Mouse (Mus musculus) frontal cortex, adult (tissue): ENCODE data around the gene Gm49405.
"Not testable (repeated sequence)": the region's sequence is repeated elsewhere in the genome, so short reads cannot be mapped to it uniquely, and the experiment has no call there.

Experiments used
- ATAC-seq: cut with Nextera tagmentation; 2 replicates; pipeline ENCODE4 v1.9.2; 2017; ENCODE audit warnings: mild to moderate bottlenecking, moderate library complexity, mixed read lengths; ENCODE audit not compliant: low TSS enrichment

Gene Gm49405

DNA sequence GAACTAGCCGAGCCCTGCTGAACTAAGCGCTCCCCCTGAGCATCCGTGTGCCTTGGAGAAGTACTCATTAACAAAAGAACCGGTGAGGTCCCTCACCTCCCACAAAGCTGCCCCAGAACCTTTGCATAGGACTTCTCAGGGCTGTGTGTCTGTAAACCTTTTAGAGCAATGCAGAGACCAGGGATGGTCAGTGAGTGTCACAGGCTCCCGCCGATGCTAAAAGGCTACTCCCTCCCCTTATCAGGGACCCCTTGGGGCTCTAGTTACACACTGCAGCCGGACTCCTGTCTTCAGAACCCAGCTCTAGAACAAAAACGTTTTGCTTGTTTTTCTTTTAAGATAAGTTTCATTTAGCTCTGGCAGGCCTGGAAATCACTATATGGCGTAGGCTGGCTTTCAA lies 12.6 kb downstream of the Gm49405 start:
- ATAC-seq = peak; percentile 13; the same call in 1 of the 2 replicates

DNA sequence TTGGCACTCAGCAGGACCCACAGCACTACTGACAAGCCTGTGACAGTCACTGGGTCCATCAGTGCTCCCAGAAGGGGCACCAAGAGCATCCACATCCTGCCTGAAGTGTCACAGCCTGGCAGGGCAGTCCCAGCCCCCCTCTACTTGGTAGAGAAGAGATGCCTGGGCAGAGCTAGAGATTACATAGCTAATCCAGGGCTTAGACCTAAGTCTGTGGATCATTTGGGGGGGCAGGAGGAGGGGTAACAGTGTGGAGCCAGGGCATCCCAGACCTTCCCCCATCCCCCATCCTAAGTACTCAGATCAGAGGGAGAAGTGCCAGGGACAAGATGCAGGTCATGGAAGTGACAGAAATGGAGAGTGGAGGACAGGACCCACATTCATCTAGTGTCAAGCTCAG lies 14.4 kb downstream of the Gm49405 start:
- ATAC-seq = no peak

DNA sequence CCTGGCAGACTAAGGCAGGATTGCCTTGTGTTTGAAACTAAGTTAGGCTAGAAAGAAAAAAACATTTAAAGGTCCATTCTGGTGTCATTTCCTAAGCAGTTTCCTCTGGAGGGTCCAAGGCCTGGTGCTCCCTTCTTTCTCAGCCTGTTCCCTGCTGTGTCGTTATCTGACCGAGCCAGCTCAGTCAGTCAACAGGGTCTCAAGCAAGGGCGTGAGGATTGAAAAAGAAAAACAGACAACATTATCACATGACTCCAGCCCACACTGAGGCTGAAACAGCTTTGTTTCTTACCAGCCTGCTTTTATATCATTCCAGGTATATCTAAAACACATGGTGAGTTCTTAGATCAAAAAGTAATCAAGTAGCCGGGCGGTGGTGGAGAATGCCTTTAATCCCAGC lies 15.2 kb downstream of the Gm49405 start:
- no peak for ATAC-seq

DNA sequence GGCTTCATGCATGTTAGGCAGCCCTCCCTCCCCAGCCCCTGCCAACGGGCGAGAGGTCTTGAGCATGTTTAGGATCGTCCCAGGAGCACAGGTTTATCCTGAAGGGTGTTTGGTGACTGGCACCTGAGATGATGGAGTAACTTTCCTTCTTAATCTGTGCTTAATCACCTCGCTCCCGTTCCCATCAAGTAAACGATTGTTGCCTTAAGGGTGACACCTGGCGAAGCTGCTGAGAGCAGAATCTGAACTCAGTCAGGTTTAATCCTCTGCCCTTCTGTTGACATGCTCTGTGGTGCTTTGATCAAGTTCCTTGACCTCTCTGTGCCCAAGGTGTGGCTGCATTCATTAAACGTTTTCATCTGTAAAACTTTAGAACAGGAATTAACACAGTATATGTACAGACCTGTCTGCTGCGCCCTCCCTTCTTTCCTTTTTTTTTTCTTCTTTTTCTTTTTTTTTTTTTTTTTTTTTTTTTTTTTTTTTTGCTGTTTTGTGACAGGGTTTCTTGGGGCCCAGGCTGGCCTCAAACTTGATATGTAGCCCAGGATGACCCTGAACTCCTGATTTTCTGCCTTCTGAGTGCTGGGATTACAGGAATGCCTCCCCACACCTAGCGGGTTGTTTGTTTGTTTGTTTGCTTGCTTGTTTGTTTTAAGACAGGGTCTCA lies 17.6 kb downstream of the Gm49405 start:
- ATAC-seq = no peak

DNA sequence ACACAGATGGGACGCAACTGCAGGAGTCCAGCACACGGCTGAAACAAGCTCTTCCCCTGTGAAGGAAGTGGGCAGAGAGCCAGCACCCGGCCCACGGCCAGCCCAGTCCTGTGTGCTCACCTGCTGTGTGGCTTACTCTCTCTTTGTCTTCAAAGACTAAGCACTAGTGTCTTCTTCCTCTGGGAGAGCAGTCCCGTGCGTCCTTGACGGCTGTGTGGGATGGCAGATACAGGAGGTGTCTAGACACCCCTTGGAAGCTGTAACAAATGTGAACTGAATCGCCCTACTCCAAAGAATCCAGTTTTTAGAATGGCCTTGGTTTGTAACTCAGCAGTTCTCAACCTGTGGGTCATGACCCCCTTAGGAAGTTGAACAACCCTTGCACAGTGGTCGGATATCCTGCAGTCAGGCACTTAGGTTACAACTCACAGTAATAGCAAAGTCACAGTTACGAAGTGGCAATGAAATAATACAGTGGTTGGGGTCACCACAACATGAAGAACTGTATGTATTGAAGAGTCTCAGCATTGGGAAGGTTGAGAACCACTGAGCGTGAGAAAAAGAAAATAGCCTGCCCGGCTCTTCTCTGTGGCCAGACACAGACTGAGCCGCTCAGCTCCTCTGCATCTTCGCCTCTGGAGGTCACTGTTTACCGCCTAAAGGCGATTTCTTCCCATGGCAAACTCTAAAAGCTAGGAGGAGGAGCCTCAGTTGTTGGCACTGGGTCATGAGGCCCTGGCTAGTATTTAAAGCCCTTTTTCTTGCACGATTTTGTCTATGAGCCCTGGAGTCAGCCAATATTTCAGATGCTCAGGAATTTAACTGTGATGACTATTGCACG lies 18.5 kb downstream of the Gm49405 start:
- ATAC-seq = peak; percentile 85; the same call in 1 of the 2 replicates

DNA sequence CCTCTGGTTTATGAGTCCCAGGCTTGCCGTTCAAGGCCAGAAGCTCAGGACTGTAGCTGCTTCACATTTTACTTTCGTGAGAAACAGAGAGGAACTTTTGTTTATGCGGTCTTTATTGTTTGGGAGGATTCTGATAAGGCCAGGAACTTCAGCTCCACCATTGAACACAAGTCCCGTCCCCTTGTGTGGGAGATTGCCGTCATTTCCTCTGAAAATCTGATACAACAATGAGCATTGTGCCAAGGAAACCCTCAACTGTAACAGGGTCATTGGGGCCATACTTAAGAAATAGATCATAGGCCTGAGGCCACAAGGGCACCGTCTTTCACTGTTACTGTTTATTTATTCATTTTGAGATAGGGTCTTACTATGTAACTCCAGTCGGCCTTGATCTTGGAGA lies 22.8 kb downstream of the Gm49405 start:
- no peak for ATAC-seq

DNA sequence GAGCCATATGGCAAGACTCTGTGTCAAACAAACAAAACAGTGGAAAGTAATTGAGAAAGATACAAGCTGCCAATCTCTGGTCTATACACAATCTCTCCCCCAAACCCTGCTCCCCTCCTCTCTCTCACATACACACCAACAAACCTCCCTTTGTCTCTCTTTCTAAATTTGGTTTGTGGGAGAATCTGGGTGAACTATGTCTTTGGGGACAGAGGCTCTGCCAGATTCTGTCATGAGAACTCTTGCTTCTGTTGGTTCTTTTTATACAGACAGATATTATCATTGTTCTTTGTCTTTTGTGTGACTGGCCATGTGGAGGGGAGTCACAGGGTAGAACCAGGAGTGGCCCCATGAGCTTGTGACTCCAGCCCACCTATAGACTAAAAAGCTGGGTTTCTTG lies 27.1 kb downstream of the Gm49405 start:
- no peak for ATAC-seq

DNA sequence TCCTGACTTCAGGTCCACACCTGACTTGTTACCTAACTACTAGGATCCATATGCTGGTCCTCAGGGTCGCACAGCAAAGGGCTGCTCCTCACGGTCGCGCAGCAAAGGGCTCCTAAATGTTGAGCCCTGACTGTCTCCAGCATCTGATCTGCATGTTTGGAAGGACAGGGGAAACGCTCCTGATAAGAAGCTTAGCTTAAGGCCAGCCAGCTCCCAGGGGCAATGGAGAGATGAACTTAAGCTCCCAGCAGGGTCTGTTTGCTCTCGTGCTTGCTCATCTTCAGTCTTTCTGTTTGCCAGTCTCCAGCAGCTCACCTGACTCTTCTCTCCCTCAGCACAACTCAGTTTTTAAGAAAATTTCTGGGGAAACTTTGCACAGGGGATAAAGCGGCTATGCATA lies 32.2 kb downstream of the Gm49405 start:
- no peak for ATAC-seq

DNA sequence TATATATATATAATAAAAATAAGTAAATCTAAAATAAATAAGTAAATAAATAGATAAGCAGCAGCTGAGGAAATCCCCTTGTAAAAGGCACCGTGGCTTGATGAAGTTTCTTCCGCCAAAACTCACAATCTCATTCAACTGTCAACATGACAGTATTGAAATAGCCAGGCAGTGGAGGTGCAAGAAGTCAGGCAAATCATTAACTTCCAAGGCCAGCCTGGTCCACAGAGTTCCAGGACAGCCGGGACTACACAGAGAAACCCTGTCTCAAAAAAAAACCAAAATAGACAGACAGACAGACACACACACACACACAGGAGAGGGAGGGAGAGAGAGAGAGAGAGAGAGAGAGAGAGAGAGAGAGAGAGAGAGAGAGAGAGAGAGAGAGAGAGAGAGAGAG lies 32.9 kb downstream of the Gm49405 start:
- no peak for ATAC-seq

DNA sequence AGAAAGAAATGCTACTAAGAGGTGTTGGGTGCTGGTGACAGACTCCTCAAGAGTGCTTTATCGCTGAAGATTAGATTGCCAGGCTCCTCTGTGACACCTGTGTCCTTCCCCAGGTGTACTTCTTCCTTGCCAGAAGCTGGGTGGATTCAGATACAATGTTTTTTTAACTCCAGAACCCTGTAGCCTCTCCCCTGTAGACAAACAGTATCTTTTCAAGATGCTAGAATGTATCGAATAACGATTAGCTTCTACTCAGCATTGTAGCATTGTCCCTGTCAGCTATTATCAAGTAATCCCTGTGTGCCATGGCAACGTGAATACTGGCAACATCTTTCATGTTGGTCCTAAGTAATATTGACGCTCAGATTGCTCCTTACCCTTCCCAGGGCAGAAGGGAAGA lies 33.3 kb downstream of the Gm49405 start:
- no peak for ATAC-seq

DNA sequence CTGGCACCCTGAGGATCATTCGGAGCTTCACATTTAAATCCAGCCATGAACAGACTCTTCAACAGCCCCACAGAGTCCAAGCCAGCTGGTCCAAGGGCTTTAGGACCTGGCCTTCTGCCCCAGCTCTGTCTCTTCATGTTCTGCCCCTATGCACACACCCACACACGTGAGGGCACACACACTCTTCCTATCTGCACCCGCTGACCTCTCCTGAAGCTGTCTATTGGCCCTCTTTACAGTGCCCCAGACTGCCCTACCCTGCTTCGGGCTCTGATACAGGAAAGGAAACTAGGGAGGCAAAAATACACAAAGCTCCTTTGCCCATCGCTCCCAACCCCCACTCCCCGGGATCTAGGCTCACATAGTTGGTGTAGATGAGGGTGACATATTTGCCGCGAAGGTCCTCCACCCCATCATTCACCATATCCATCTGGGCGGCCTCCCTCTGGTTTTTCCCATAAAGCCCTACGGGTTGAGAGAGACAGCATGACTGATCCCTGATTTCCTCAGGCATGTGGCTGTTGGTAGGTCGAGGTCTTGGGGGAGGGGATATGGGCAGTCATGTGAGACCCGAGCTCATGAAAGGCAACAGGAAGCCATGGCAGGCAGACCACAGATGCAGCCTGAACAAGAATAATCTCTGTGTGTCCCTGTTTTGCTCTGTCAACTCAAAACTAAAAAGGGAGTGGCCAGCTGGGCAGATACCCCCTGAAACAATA lies 36.1 kb downstream of the Gm49405 start:
- ATAC-seq = no peak

DNA sequence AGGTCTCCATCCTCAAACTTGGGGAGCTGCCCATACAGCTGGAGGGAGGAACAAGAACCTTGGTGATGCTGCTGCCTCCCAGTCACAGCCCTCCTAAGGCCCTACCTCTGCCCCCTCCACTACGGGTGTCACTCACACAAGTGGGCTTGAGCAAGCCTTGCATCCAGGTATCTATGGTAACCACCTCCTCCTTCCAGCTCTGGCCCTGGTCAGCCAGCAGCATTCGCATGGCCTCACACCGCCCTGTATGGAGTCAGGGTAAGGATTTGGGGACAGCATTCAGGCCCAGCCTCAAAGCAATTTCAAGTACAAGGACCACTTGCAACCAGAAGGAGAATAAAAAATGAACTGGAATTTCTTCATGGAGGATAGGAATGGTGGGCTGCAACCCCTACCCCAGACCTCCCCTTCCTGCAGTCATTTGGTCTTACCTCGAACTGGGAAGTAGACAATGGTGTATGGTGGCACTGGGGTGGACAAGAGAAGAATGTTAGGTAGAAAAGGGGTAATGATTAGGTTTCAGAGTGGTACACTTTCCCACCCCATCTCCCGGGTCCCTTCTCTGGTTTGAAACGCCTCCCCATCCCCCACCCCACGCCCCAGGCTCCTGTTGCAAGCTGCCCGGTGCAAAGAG lies 36.8 kb downstream of the Gm49405 start:
- 0 out of 2 replicates have a peak, but pooled peaks have one; percentile 13 for ATAC-seq

DNA sequence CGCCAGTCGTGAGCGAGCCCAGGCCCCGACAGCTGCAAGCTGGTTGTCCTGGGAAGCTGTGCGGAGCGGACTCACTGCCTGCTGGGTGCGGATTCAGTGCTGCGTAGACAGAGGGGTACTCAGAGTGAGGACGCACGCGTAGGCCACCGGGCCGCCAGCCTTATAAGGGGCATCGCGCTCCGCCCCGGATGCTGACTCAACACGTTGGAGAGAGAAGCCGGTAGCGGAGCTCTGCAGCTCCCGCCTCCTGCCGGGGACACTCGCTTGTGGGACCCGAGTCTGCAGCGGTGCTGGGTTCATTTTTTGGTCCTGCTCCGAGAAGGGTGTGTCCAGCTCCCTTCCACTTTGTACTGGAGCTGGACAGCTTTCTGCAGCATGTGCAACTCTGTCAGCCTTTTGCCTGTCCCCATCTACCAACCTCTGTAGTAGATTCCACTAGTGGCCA lies 37.4 kb downstream of the Gm49405 start, which contains the start of gene Gstp1:
Gstp1 (minus strand) TSS at position 198 of the 445 bp plus-strand sequence.
- peak; percentile 97 for ATAC-seq

DNA sequence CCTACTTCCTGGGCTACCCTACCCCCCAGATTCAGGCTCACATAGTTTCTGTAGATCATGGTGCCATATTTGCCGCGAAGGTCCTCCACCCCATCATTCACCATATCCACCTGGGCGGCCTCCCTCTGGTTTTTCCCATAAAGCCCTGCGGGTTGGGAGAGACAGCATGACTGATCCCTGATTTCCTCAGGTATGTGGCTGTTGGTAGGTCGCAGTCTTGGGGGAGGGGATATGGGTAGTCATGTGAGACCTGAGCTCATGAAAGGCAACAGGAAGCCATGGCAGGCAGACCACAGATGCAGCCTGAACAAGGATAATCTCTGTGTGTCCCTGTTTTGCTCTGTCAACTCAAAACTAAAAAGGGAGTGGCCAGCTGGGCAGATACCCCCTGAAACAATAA lies 40.5 kb downstream of the Gm49405 start:
- ATAC-seq = not testable (repeated sequence)

DNA sequence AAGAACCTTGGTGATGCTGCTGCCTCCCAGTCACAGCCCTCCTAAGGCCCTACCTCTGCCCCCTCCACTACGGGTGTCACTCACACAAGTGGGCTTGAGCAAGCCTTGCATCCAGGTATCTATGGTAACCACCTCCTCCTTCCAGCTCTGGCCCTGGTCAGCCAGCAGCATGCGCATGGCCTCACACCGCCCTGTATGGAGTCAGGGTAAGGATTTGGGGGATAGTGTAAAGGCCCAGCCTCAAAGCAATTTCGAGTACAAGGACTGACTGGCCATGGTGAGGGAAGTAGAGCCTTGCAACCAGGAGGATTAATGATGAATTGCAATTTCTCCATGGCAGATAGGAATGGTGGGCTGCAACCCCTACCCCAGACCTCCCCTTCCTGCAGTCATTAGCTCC lies 41.1 kb downstream of the Gm49405 start:
- not testable (repeated sequence) for ATAC-seq

DNA sequence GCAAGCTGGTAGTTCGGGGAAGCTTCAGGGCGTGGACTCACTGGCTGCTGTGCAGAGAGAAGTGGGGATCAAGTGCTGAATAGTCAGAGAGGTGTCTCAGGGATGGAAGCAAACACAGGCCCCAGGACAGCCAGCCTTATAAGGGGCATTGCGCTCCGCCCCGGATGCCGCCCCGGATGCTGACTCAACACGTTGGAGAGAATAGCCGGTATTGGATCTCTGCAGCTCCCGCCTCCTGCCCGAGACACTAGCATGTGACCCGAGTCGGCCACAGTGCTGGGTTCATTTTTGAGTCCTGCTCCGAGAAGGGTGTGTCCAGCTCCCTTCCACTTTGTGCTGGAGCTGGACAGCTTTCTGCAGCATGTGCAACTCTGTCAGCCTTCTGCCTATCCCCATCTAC lies 41.7 kb downstream of the Gm49405 start:
- ATAC-seq = no peak

DNA sequence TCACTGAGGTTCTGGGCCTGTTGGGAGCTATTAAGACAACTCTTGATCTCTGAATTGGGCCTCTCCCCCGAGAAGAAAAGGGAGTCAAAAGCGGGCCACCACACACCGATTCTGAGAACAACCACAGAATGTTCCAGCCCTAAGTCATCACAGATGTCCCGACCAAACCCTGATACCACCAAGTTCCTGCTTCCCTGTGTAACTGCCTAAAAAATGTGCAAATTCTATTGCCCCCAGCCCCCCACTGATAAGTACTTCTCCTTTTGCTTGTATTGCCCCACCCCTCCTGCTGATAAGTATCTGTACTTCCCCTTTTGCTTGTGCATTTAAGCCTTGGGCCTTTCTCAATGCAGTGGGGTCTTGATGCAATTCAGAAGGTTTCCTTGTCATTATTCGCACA lies 43.7 kb downstream of the Gm49405 start:
- not testable (repeated sequence) for ATAC-seq

DNA sequence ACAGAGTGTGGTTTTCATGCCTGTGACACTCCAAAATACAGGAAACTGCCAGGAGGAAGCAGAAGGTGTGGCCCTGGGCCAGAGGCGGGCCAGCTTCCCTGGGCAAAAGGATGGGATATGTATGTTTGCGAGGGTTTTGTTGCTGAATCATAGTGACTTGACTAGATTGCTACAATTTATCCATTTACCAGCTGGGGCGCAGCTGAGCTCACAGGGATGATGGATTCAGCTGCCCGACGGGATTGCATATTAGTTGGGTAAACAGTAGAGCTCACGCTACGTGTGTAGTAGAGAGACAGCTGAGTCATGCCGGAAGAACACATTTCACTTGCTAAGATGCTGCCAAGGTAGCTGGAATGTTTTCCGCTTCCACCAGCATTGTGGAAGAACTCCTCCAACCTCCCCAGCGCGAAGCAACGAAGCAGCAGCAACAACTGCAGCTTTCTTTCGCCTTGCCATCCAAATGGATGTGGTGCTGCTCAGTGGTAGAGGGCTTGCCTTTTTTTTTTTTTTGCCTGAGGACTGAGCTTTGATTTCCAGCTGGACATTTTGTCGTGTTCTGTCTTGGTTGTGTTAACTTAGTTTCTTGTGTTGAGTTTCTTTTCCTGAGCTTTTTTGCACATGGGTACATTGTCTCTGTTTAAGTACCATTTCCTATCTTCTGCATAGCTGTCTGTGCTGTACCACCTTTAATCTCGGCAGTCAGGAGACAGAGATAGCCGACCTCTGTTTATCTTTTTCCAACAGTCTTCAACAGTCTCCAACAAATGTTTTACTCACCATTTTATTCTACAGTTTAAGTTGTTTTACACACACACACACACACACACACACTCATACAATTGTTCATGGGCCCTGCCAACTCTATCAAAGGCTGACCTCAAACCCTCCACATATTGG lies 45.8 kb downstream of the Gm49405 start, which contains the start of gene Gstp2:
Gstp2 (minus strand) TSS at position 58 of the 900 bp plus-strand sequence.
- peak; percentile 97 for ATAC-seq

DNA sequence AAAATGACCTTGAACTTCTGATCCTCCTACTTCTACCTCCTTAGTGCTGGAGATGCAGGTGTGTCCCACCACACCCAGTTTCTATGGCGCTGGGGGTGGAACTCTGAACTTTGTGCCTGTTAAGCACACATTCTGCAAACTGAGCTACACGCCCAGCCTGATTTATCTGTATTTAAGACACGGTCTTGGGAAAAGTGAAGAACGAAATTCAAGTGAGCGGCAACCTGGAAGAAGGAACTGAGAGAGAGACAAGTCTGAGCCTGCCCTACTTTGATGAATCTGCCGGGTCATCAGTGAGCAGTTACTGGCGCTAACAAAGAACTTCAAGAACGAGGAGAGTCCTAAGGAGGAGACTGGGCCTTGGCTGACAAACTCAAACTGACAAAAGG lies 46.4 kb downstream of the Gm49405 start:
- ATAC-seq = no peak

DNA sequence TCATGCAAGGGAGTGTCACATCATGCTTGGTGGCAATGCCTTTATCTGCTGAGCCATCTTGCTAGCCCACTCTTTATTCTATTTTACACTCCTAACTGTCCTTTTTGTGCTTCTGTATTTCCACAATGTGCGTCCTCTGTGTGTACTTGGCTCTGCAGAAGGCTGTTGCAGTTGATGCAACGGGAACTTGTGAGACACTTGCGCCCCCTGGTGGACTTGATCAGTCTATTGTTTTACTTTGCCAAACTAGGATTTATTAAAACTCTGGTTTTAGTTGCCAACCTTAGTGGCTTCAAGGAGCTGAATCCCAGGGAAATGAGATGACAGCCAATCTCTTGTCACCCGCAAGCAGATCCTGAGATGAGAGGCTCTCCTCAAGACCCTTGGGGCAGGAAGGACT lies 47.4 kb downstream of the Gm49405 start:
- no peak for ATAC-seq

DNA sequence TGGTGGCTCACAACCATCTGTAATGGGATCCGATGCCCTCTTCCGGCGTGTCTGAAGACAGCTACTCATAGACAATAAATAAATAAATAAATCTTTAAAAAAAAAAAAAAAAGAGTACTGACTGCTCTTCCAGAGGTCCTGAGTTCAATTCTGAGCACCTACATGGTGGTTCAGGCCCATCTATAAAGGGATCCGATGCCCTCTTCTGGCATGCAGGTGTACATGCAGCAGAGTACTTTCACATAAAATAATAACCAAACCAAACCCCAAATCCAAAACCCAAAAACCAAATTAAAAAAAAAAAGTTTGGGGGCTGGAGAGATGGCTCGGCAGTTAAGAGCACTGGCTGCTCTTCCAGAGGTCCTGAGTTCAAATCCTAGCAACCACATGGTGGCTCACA lies 48.6 kb downstream of the Gm49405 start:
- ATAC-seq = not testable (repeated sequence)
